Comparison of ENCODE assay signal across 25 mouse cellular contexts in genomic region chr6:108338362-108338761, GRCm38 (mm10).
"Had no signal": no experiment of that assay in that cellular context is flagged by ENCODE, and none has a peak within 500 bp of the region (broad histone marks: within the 10 kb centered on the region; RNA-seq: fewer than 3 reads in every experiment).

No protein-coding gene starts in this region.

- H3K4me3 ChIP-seq: gastrocnemius, adult 2 months; heart, embryonic 10.5 days; heart, embryonic 12.5 days; hindbrain, embryonic 13.5 days; hindbrain, embryonic 15.5 days; kidney, embryonic 15.5 days; layer of hippocampus, adult 2 months; left cerebral cortex, adult 2 months; limb, embryonic 13.5 days; limb, embryonic 15.5 days; liver, embryonic 12.5 days had no signal

- H3K27me3 ChIP-seq: heart, embryonic 12.5 days; hindbrain, embryonic 13.5 days; hindbrain, embryonic 15.5 days; kidney, embryonic 15.5 days; limb, embryonic 13.5 days; limb, embryonic 15.5 days; liver, embryonic 12.5 days had no signal

- ATAC-seq: hindbrain, postnatal 0 days; intestine, embryonic 16.5 days; liver, embryonic 12.5 days had no signal

- H3K4me2 ChIP-seq: heart, embryonic 12.5 days; hindbrain, embryonic 13.5 days; hindbrain, embryonic 15.5 days; kidney, embryonic 15.5 days; limb, embryonic 13.5 days; limb, embryonic 15.5 days; liver, embryonic 12.5 days had no signal

- H3K4me1 ChIP-seq: kidney, embryonic 15.5 days; limb, embryonic 13.5 days; limb, embryonic 15.5 days; liver, embryonic 12.5 days had no signal

- H3K36me3 ChIP-seq: hindbrain, embryonic 13.5 days; hindbrain, embryonic 15.5 days; limb, embryonic 15.5 days had no signal

- H3K9ac ChIP-seq: heart, embryonic 12.5 days; hindbrain, embryonic 13.5 days; hindbrain, embryonic 15.5 days; kidney, embryonic 15.5 days; limb, embryonic 13.5 days; limb, embryonic 15.5 days; liver, embryonic 12.5 days; liver, embryonic 14.5 days had no signal

- H3K9me3 ChIP-seq: heart, embryonic 10.5 days; heart, embryonic 12.5 days; hindbrain, embryonic 13.5 days; hindbrain, embryonic 15.5 days; kidney, embryonic 15.5 days; limb, embryonic 13.5 days; limb, embryonic 15.5 days; liver, embryonic 12.5 days had no signal

- H3K27ac ChIP-seq: gastrocnemius, adult 2 months; heart, embryonic 10.5 days; hindbrain, embryonic 13.5 days; hindbrain, embryonic 15.5 days; hindbrain, postnatal 0 days; kidney, embryonic 15.5 days; limb, embryonic 13.5 days; limb, embryonic 15.5 days; liver, embryonic 12.5 days; liver, embryonic 14.5 days had no signal

- DNase-seq: gastrocnemius, adult 2 months; gastrocnemius, postnatal 10 days; gastrocnemius, postnatal 25 days; heart, adult 18-20 months; heart, postnatal 10 days; heart, postnatal 36 days; kidney, adult 11 months; kidney, adult 2 months; kidney, adult 9 months; kidney, postnatal 10 days; kidney, postnatal 25 days; kidney, postnatal 4 days had no signal
